Mouse (Mus musculus): ENCODE results near the gene Hdhd5. TPM values are rescaled to one million over a fixed set of nuclear protein-coding genes. Genes with fewer than 3 reads are reported as not detected.

Gene Hdhd5
- total and polyA plus RNA-seq, 3 experiments = 10.9 to 21.5 (median 11.4) TPM

- no peak for TF ChIP-seq RCOR1 (conservative IDR thresholded peaks at IDR 0.05; ENCODE audit: low read depth, low read length)
- peak; percentile 50; the same call in 1 of the 2 replicates for TF ChIP-seq IRF4 (IDR thresholded peaks at IDR 0.05; ENCODE audit: low read depth, low read length)
- TF ChIP-seq KAT2A (IDR thresholded peaks at IDR 0.05; ENCODE audit: insufficient replicate concordance, low read length) = no peak
- no peak for TF ChIP-seq ZNF384 (IDR thresholded peaks at IDR 0.05; ENCODE audit: low read depth, low read length)
- peak; percentile 70 for TF ChIP-seq SMC3 (IDR thresholded peaks at IDR 0.05; ENCODE audit: low read depth, low read length)
- TF ChIP-seq TCF12 (IDR thresholded peaks at IDR 0.05; ENCODE audit: low read depth, low read length) = peak; percentile 82
- peak; percentile 67 for TF ChIP-seq TBP (conservative IDR thresholded peaks at IDR 0.05; ENCODE audit: low read depth, low read length)
- TF ChIP-seq SIN3A (IDR thresholded peaks at IDR 0.05; ENCODE audit: low read length) = peak; percentile 100
- no peak for TF ChIP-seq UBTF (IDR thresholded peaks at IDR 0.05; ENCODE audit: low read depth, low read length)
- no peak for TF ChIP-seq ZMIZ1 (IDR thresholded peaks at IDR 0.05; ENCODE audit: low read depth, low read length)
- TF ChIP-seq E2F4 (IDR thresholded peaks at IDR 0.05; ENCODE audit: insufficient replicate concordance, low read depth, low read length) = peak; percentile 38; the same call in 1 of the 2 replicates
- peak; percentile 90 for TF ChIP-seq MAZ (IDR thresholded peaks at IDR 0.05; ENCODE audit: low read depth, low read length)
- 0 out of 2 replicates have a peak, but pooled peaks have one; percentile 13 for TF ChIP-seq BHLHE40 (IDR thresholded peaks at IDR 0.05; ENCODE audit: low read depth, low read length)
- no peak for TF ChIP-seq JUND (conservative IDR thresholded peaks at IDR 0.05; ENCODE audit: low read depth, low read length)
- no peak for TF ChIP-seq JUN (IDR thresholded peaks at IDR 0.05; ENCODE audit: insufficient read depth, low read depth, low read length)
- TF ChIP-seq HCFC1 (IDR thresholded peaks at IDR 0.05; ENCODE audit: low read depth, low read length) = peak; percentile 36
Observed at GRCm38 (mm10) chr6:120579831-120580712, 49.0 kb upstream of the Hdhd5 start (continued).

GRCm38 (mm10) chr6:120579110-120579830, 48.2 kb upstream of the Hdhd5 start:
- Histone ChIP-seq H3K36me3 (replicated peaks in 1 of 2; ENCODE audit: control insufficient read depth in 1 of 2, insufficient read depth in 1 of 2, low read length in 1 of 2) (no peaks in the 10 kb centered on the region), H3K27ac (ENCODE audit: insufficient read depth, low read depth) (peak overlapping the region; percentile 96), H3K9ac (ENCODE audit: insufficient read depth, low read depth) (peak overlapping the region; percentile 72), H3K79me2 (replicated peaks; ENCODE audit: control insufficient read depth, extremely low read depth, insufficient read depth, poor library complexity, severe bottlenecking) (no peaks in the 10 kb centered on the region), H3K4me2 (ENCODE audit: insufficient read depth, low read depth, poor library complexity, severe bottlenecking) (peak overlapping the region; percentile 55), H3K27me3 (replicated peaks) (no peaks in the 10 kb centered on the region), H3K4me1 (ENCODE audit: control insufficient read depth in 1 of 2, insufficient read depth in 2 of 2) (peaks cover 13 to 47% of the 10 kb centered on the region in 2 experiments), H3K9me3 (replicated peaks; ENCODE audit: low read length) (peaks cover 2% of the 10 kb centered on the region), H3K4me3 (replicated peaks in 1 of 3; ENCODE audit: low read depth in 2 of 3, low read length in 2 of 3, poor library complexity in 1 of 3) (peak overlapping the region; percentile 27 to 52 (median 41))
- in situ Hi-C loops (cut with MboI; ENCODE audit: low pct_ligation_motif_present, low pct_unique_long_range_greater_than_20kb, low sequenced_read_pairs) (no loop called here), dilution Hi-C loops (cut with MboI; ENCODE audit: extremely low pct_ligation_motif_present, extremely low pct_unique_long_range_greater_than_20kb, low sequenced_read_pairs) (no loop called here)
- DNase-seq (ENCODE audit: extremely low read depth) = peak; percentile 94
- TF ChIP-seq MAZ (IDR thresholded peaks at IDR 0.05; ENCODE audit: low read depth, low read length) (0 out of 2 replicates have a peak, but pooled peaks have one; percentile 63), POLR2AphosphoS2 (IDR thresholded peaks at IDR 0.05; ENCODE audit: low read depth, low read length) (no peak), HCFC1 (IDR thresholded peaks at IDR 0.05; ENCODE audit: low read depth, low read length) (no peak), NELFE (IDR thresholded peaks at IDR 0.05; ENCODE audit: low read depth, low read length) (peak; percentile 40; the same call in 1 of the 2 replicates), ZNF384 (IDR thresholded peaks at IDR 0.05; ENCODE audit: low read depth, low read length) (no peak), TCF12 (IDR thresholded peaks at IDR 0.05; ENCODE audit: low read depth, low read length) (peak; percentile 59), SIN3A (IDR thresholded peaks at IDR 0.05; ENCODE audit: low read length) (peak; percentile 69; the same call in 1 of the 2 replicates), GABPA (IDR thresholded peaks at IDR 0.05; ENCODE audit: insufficient replicate concordance, low read depth, low read length) (no peak), RAD21 (IDR thresholded peaks at IDR 0.05; ENCODE audit: low read depth, low read length) (peak; percentile 49), EP300 (IDR thresholded peaks at IDR 0.05; ENCODE audit: low read length) (peak; percentile 27; the same call in 1 of the 2 replicates), JUN (IDR thresholded peaks at IDR 0.05; ENCODE audit: insufficient read depth, low read depth, low read length) (no peak), SMC3 (IDR thresholded peaks at IDR 0.05; ENCODE audit: low read depth, low read length) (no peak; the same call in 1 of the 2 replicates), ZMIZ1 (IDR thresholded peaks at IDR 0.05; ENCODE audit: low read depth, low read length) (no peak; the same call in 1 of the 2 replicates), USF1 (IDR thresholded peaks at IDR 0.05; ENCODE audit: low read depth, low read length) (no peak), CTCF (conservative IDR thresholded peaks at IDR 0.05 in 1 of 2, IDR thresholded peaks at IDR 0.05 in 1 of 2; ENCODE audit: low read depth in 2 of 2, low read length in 2 of 2) (peak in 1 of 2 experiments; percentile 53; a peak in 2 of 4 replicates), KAT2A (IDR thresholded peaks at IDR 0.05; ENCODE audit: insufficient replicate concordance, low read length) (no peak), CHD1 (IDR thresholded peaks at IDR 0.05; ENCODE audit: low read depth, low read length) (peak; percentile 86; the same call in 1 of the 2 replicates), BHLHE40 (IDR thresholded peaks at IDR 0.05; ENCODE audit: low read depth, low read length) (no peak; the same call in 1 of the 2 replicates), MYC (IDR thresholded peaks at IDR 0.05; ENCODE audit: low read depth, low read length) (0 out of 2 replicates have a peak, but pooled peaks have one; percentile 25), TBP (conservative IDR thresholded peaks at IDR 0.05; ENCODE audit: low read depth, low read length) (peak; percentile 75; the same call in 1 of the 2 replicates), ZKSCAN1 (IDR thresholded peaks at IDR 0.05; ENCODE audit: borderline replicate concordance, low read depth, low read length) (no peak), ZC3H11A (IDR thresholded peaks at IDR 0.05; ENCODE audit: low read depth, low read length) (no peak), JUND (conservative IDR thresholded peaks at IDR 0.05; ENCODE audit: low read depth, low read length) (no peak), RCOR1 (conservative IDR thresholded peaks at IDR 0.05; ENCODE audit: low read depth, low read length) (no peak), MEF2A (IDR thresholded peaks at IDR 0.05; ENCODE audit: borderline replicate concordance, low read depth, low read length) (peak; percentile 60), CHD2 (IDR thresholded peaks at IDR 0.05; ENCODE audit: low read length) (peak; percentile 69)

All from CH12.LX (cell line).